Mouse (Mus musculus) MEL (cell line): ENCODE data around the gene Capn8. TPM values are rescaled to one million over a fixed set of nuclear protein-coding genes. Genes with fewer than 3 reads are reported as not detected.

ENCODE experiments used
- DNase-seq: peaks from one replicate; pipeline ENCODE4 v3.0.0; 2011; ENCODE audit warnings: low read depth, low spot score
- H3K27ac ChIP-seq: 2 replicates; pipeline ENCODE4 v1.5.1; 2012; ENCODE audit warnings: low read depth, mild to moderate bottlenecking, control low read depth, low read length, moderate library complexity; ENCODE audit not compliant: control insufficient read depth
- H3K27me3 ChIP-seq, 2 experiments: fragments of 150-350 bp in 1 of 2; sonication (generic) in 1 of 2; 2 replicates each; pipeline ENCODE4 v1.6.1; 2012; ENCODE audit warnings: low read length in 2 of 2, mild to moderate bottlenecking in 2 of 2, improper control_type of control experiment in 1 of 2, moderate library complexity in 1 of 2; ENCODE audit not compliant: insufficient read depth in 2 of 2, control insufficient read depth in 1 of 2
- H3K36me3 ChIP-seq, 2 experiments: 2 replicates each; pipeline ENCODE4 v1.6.1; 2012 to 2014; ENCODE audit warnings: low read length in 2 of 2, improper control_type of control experiment in 1 of 2, inconsistent platforms in 1 of 2, mild to moderate bottlenecking in 1 of 2; ENCODE audit not compliant: insufficient read depth in 2 of 2, control insufficient read depth in 1 of 2
- H3K4me1 ChIP-seq, 2 experiments: fragments of 150-350 bp in 1 of 2; sonication (generic) in 1 of 2; 2 replicates each; pipeline ENCODE4 v1.6.1; 2012; ENCODE audit warnings: low read length in 2 of 2, improper control_type of control experiment in 1 of 2, mild to moderate bottlenecking in 1 of 2; ENCODE audit not compliant: insufficient read depth in 2 of 2, control insufficient read depth in 1 of 2
- H3K4me3 ChIP-seq, 2 experiments: fragments of 150-350 bp in 1 of 2; sonication (generic) in 1 of 2; 2 replicates each; pipeline ENCODE4 v1.5.1; 2012; ENCODE audit warnings: low read depth in 2 of 2, low read length in 2 of 2, mild to moderate bottlenecking in 2 of 2, moderate library complexity in 2 of 2, control low read depth in 1 of 2, improper control_type of control experiment in 1 of 2; ENCODE audit not compliant: control insufficient read depth in 1 of 2, insufficient read depth in 1 of 2
- H3K79me2 ChIP-seq: 2 replicates; pipeline ENCODE4 v1.6.1; 2012; ENCODE audit warnings: mild to moderate bottlenecking, low read length, moderate library complexity; ENCODE audit not compliant: control insufficient read depth, poor library complexity, insufficient read depth
- H3K9ac ChIP-seq: 2 replicates; pipeline ENCODE4 v1.6.1; 2012; ENCODE audit warnings: low read depth, mild to moderate bottlenecking, control low read depth, low read length, moderate library complexity; ENCODE audit not compliant: control insufficient read depth, poor library complexity, severe bottlenecking
- H3K9me3 ChIP-seq: fragments of 150-350 bp; sonication (generic); replicated peaks from 2 replicates; pipeline ENCODE4 v1.6.1; 2012; ENCODE audit warnings: mild to moderate bottlenecking, low read length, improper control_type of control experiment, moderate library complexity; ENCODE audit not compliant: insufficient read depth
- BHLHE40 ChIP-seq: IDR thresholded peaks from 2 replicates; pipeline ENCODE4 v1.6.1; 2012; ENCODE audit warnings: low read depth, mild to moderate bottlenecking, inconsistent platforms, low read length, improper control_type of control experiment, borderline replicate concordance
- CHD1 ChIP-seq: IDR thresholded peaks from 2 replicates; pipeline ENCODE4 v1.6.1; 2012; ENCODE audit warnings: low read depth, mild to moderate bottlenecking, inconsistent platforms, low read length, improper control_type of control experiment
- CHD2 ChIP-seq: IDR thresholded peaks from 2 replicates; pipeline ENCODE4 v1.6.1; 2011; ENCODE audit warnings: low read length, improper control_type of control experiment
- E2F4 ChIP-seq: IDR thresholded peaks from 2 replicates; pipeline ENCODE4 v1.6.1; 2011; ENCODE audit warnings: low read depth, low read length, improper control_type of control experiment, borderline replicate concordance
- ELF1 ChIP-seq: IDR thresholded peaks from 2 replicates; pipeline ENCODE4 v1.6.1; 2014; ENCODE audit warnings: low read depth, mild to moderate bottlenecking, inconsistent platforms, low read length, improper control_type of control experiment, moderate library complexity
- EP300 ChIP-seq, 2 experiments: IDR thresholded peaks; 2 replicates each; pipeline ENCODE4 v1.6.1; 2011; ENCODE audit warnings: improper control_type of control experiment in 2 of 2, low read length in 2 of 2, low read depth in 1 of 2, mild to moderate bottlenecking in 1 of 2
- GATA1 ChIP-seq: IDR thresholded peaks from 2 replicates; pipeline ENCODE4 v1.6.1; 2011; ENCODE audit warnings: low read depth, low read length, improper control_type of control experiment
- JUND ChIP-seq: IDR thresholded peaks from 2 replicates; pipeline ENCODE4 v1.6.1; 2011; ENCODE audit warnings: low read depth, mild to moderate bottlenecking, improper control_type of control experiment, low read length
- KAT2A ChIP-seq: conservative IDR thresholded peaks from 2 replicates; pipeline ENCODE4 v1.6.1; 2012; ENCODE audit warnings: low read depth, low read length, improper control_type of control experiment, inconsistent platforms
- MAX ChIP-seq: IDR thresholded peaks from 2 replicates; pipeline ENCODE4 v1.6.1; 2011; ENCODE audit warnings: low read length, improper control_type of control experiment
- MAZ ChIP-seq: IDR thresholded peaks from 2 replicates; pipeline ENCODE4 v1.6.1; 2012; ENCODE audit warnings: low read depth, mild to moderate bottlenecking, inconsistent platforms, low read length, improper control_type of control experiment
- MEF2A ChIP-seq: IDR thresholded peaks from 2 replicates; pipeline ENCODE4 v1.6.1; 2014; ENCODE audit warnings: low read depth, mild to moderate bottlenecking, inconsistent platforms, low read length, improper control_type of control experiment; ENCODE audit not compliant: poor library complexity, insufficient replicate concordance, severe bottlenecking; ENCODE audit errors: extremely low read depth
- MXI1 ChIP-seq: IDR thresholded peaks from 2 replicates; pipeline ENCODE4 v1.6.1; 2011; ENCODE audit warnings: mild to moderate bottlenecking, low read depth, low read length, improper control_type of control experiment
- MYC ChIP-seq: IDR thresholded peaks from 2 replicates; pipeline ENCODE4 v1.6.1; 2011; ENCODE audit warnings: low read depth, mild to moderate bottlenecking, low read length, improper control_type of control experiment, moderate library complexity
- NELFE ChIP-seq: IDR thresholded peaks from 2 replicates; pipeline ENCODE4 v1.6.1; 2011; ENCODE audit warnings: low read depth, low read length, improper control_type of control experiment
- POLR2AphosphoS2 ChIP-seq: IDR thresholded peaks from 2 replicates; pipeline ENCODE4 v1.6.1; 2011; ENCODE audit warnings: low read length, improper control_type of control experiment
- POLR2AphosphoS5 ChIP-seq: IDR thresholded peaks from 2 replicates; pipeline ENCODE4 v1.6.1; 2012; ENCODE audit warnings: low read depth, borderline replicate concordance, mild to moderate bottlenecking, inconsistent platforms, low read length, moderate library complexity, mixed read lengths
- RAD21 ChIP-seq: IDR thresholded peaks from 2 replicates; pipeline ENCODE4 v1.6.1; 2011; ENCODE audit warnings: mild to moderate bottlenecking, low read depth, low read length, improper control_type of control experiment
- SMC3 ChIP-seq: IDR thresholded peaks from 2 replicates; pipeline ENCODE4 v1.6.1; 2011; ENCODE audit warnings: low read depth, low read length, improper control_type of control experiment
- TAL1 ChIP-seq: IDR thresholded peaks from 2 replicates; pipeline ENCODE4 v1.6.1; 2012; ENCODE audit warnings: mild to moderate bottlenecking, inconsistent platforms, low read length, moderate library complexity, mixed read lengths
- UBTF ChIP-seq: IDR thresholded peaks from 2 replicates; pipeline ENCODE4 v1.6.1; 2012; ENCODE audit warnings: low read depth, mild to moderate bottlenecking, inconsistent platforms, low read length, improper control_type of control experiment, moderate library complexity, borderline replicate concordance; ENCODE audit not compliant: insufficient read depth
- ZC3H11A ChIP-seq: IDR thresholded peaks from 2 replicates; pipeline ENCODE4 v1.6.1; 2012; ENCODE audit warnings: low read depth, mild to moderate bottlenecking, inconsistent platforms, low read length, improper control_type of control experiment
- ZKSCAN1 ChIP-seq: IDR thresholded peaks from 2 replicates; pipeline ENCODE4 v1.6.1; 2012; ENCODE audit warnings: low read depth, mild to moderate bottlenecking, inconsistent platforms, low read length, improper control_type of control experiment, moderate library complexity
- ZMIZ1 ChIP-seq: IDR thresholded peaks from 2 replicates; pipeline ENCODE4 v1.6.1; 2012; ENCODE audit warnings: low read depth, mild to moderate bottlenecking, inconsistent platforms, low read length, improper control_type of control experiment, moderate library complexity
- ZNF384 ChIP-seq: IDR thresholded peaks from 2 replicates; pipeline ENCODE4 v1.6.1; 2012; ENCODE audit warnings: low read depth, mild to moderate bottlenecking, inconsistent platforms, low read length, improper control_type of control experiment
- polyA plus RNA-seq, 2 experiments: library from polyadenylated mRNA; stranded (reverse) in 1 of 2; unstranded in 1 of 2; fragments of >175 nt in 1 of 2; fragments of >200 nt in 1 of 2; gene quantifications; 2 replicates each; pipeline versions ENCODE4 v1.2.1 to v1.2.4; 2012; ENCODE audit warnings: low replicate concordance in 2 of 2, low read depth in 1 of 2; ENCODE audit not compliant: insufficient read length in 2 of 2, insufficient read depth in 1 of 2, missing spikeins in 1 of 2
- total RNA-seq: library from RNA; depleted of rRNA; stranded (reverse); fragments of 300-350 nt; gene quantifications from 2 replicates; pipeline ENCODE4 v1.2.3, GENCODE M21; 2012

Capn8 gene
- total and polyA plus RNA-seq, 3 experiments = not detected

DNA sequence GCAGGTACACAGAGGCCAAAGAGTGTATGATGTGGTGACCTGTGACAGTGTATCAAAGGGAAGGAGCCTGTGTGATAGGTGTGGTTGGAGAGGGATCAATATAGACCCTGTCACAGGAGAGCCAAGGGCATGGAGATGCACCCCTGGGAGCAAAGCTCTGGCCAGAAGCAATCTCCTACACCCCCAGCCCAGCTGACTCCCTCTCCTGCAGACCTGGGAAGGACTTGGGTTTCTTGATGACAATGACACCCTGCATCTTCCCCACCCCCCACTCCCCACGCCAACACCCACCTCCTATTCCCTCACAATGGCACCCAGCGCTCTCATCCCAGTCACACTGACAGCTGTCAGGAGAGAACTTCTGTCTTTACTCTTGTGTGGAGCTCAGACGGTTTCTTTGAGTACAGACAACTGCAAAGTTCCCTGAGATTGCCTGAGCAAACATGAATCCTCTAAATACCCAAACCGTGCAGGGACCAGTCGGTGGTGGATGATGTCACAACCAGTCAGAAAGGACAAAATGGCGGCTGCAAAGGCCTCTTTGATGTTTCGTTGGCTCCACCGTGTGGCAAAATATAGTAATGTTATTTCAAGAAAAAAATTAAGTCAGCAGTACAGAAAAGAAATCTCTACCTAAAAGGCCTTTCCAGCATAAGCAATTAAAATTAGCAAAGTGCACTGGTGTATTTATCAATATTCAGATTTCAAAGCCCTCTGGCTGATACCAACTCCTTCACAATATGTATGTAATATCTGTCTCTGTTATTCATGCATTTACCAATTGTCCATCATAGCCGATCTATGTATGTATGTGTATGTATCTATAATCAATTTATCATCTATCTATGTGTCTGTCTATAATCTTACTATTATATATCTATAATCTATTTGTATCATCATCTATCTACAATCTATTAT is 25.5 kb upstream of the Capn8 start (continued):
- TF ChIP-seq BHLHE40 (0 out of 2 replicates have a peak, but pooled peaks have one; percentile 20), SMC3 (peak; percentile 98), CHD1 (no peak), ZNF384 (peak; percentile 84), POLR2AphosphoS2 (no peak), POLR2AphosphoS5 (no peak), ZKSCAN1 (no peak), GATA1 (no peak), MAZ (no peak), UBTF (no peak), ZC3H11A (peak; percentile 99), MEF2A (no peak), RAD21 (no peak; the same call in none of the 2 replicates), E2F4 (no peak), KAT2A (no peak), NELFE (no peak; the same call in 1 of the 2 replicates), JUND (peak; percentile 67; the same call in 1 of the 2 replicates), MYC (peak; percentile 67)

DNA sequence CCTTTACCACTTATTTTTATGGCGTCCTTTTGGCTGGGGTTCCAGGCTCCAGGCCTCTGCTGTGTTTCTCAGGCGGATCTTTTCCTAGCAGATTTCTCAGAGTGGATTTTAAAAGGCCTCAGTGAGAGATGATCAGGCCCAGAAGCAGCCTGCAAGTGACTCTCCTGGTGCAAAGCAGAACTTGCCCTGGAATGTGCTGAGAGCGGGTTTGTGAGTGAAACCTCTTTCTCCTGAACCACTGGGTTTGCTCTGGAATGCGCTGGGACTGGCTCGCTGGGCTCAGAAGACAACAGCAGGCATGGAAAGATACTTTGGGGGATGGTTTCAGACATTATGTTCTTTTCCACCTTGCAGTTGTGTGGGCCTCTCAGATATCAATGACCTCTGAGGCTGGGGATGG is 22.7 kb upstream of the Capn8 start:
- no peaks in the 10 kb centered on the region for H3K79me2 ChIP-seq
- H3K27me3 ChIP-seq = no peaks in the 10 kb centered on the region
- no peak overlapping the region for H3K27ac ChIP-seq
- peaks cover 0 to 4% of the 10 kb centered on the region in 2 experiments; a peak in 2 of 4 replicates for H3K4me1 ChIP-seq
- H3K36me3 ChIP-seq = no peaks in the 10 kb centered on the region
- H3K9ac ChIP-seq = no peak overlapping the region
- H3K9me3 ChIP-seq = no peaks in the 10 kb centered on the region
- no peak for DNase-seq
- H3K4me3 ChIP-seq = no peak overlapping the region
- TF ChIP-seq ZKSCAN1 = no peak
- no peak for TF ChIP-seq ELF1
- TF ChIP-seq ZMIZ1 = no peak
- TF ChIP-seq TAL1 = no peak
- no peak for TF ChIP-seq EP300 (IDR thresholded peaks at IDR 0.05; ENCODE audit: low read depth in 1 of 2, low read length in 2 of 2)
- no peak for TF ChIP-seq E2F4
- no peak for TF ChIP-seq MXI1
- TF ChIP-seq CHD2 = no peak
- no peak for TF ChIP-seq MAX
- TF ChIP-seq NELFE = no peak
